Mouse (Mus musculus): ENCODE measurements around the gene Prss57.
"Not testable (repeated sequence)": the region's sequence is repeated elsewhere in the genome, so short reads cannot be mapped to it uniquely, and the experiment has no call there.

The Prss57 gene

GRCm38 (mm10) chr10:79781956-79782355, 8.8 kb downstream of the Prss57 start:
- DNase-seq (ENCODE audit: low spot score in 2 of 2) = no peak

GRCm38 (mm10) chr10:79781139-79781538, 9.6 kb downstream of the Prss57 start:
- peak; percentile 51 to 73 for DNase-seq (ENCODE audit: low spot score in 2 of 2)

- DNase-seq (ENCODE audit: low spot score in 2 of 2) = peak; percentile 83 to 89
Measured at GRCm38 (mm10) chr10:79780664-79781015, 10.1 kb downstream of the Prss57 start.

DNA sequence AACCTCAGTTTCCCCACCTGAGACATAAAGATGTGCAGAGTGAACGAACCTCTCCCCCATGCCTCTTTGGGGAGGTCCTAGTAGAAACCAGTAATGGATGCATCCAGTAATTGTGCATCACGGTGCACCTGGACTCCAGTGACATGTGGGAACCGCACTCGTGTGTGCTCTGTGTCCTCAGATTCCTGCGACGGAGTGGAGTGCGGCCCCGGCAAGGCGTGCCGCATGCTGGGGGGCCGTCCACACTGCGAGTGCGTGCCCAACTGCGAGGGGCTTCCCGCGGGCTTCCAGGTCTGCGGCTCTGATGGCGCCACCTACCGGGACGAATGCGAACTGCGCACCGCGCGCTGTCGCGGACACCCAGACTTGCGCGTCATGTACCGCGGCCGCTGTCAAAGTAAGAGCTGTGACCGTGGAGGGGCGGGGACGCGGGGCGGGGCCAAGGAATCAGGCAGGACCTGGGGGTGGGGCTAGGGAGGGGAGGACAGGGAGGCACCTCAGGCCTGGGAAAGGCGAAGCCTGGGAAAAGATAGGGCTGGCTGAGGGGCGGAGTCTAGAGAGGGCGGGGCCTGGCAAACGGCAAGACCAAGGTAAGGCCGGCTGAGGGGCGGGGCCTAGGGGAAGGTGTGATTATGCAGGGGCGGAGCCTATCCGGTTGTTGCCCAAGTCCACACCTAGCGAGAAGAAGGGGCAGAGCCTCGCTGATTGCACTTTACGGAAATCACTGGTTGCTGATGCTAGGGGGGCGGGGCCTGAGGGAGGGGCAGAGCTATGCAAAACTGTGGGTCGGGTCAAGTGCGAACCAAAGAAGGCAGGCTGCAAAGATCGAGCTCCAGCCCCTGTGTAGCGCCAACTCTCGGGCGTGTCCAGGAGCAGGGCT, 10.7 kb downstream of the Prss57 start:
- peak; percentile 96 to 97 for DNase-seq (ENCODE audit: low spot score in 2 of 2)

GRCm38 (mm10) chr10:79779193-79779592, 11.6 kb downstream of the Prss57 start:
- no peak for DNase-seq (ENCODE audit: low spot score in 2 of 2)

GRCm38 (mm10) chr10:79778006-79778405, 12.8 kb downstream of the Prss57 start:
- peak in 1 of 2 experiments; percentile 70 for DNase-seq (ENCODE audit: low spot score in 2 of 2)

- DNase-seq (ENCODE audit: low spot score in 2 of 2) = peak in 1 of 2 experiments; percentile 32
Measured at GRCm38 (mm10) chr10:79777103-79777531, 13.6 kb downstream of the Prss57 start, which contains the start of gene Fstl3. Gene Fstl3, plus strand, starts transcription at chr10:79777272.

DNA sequence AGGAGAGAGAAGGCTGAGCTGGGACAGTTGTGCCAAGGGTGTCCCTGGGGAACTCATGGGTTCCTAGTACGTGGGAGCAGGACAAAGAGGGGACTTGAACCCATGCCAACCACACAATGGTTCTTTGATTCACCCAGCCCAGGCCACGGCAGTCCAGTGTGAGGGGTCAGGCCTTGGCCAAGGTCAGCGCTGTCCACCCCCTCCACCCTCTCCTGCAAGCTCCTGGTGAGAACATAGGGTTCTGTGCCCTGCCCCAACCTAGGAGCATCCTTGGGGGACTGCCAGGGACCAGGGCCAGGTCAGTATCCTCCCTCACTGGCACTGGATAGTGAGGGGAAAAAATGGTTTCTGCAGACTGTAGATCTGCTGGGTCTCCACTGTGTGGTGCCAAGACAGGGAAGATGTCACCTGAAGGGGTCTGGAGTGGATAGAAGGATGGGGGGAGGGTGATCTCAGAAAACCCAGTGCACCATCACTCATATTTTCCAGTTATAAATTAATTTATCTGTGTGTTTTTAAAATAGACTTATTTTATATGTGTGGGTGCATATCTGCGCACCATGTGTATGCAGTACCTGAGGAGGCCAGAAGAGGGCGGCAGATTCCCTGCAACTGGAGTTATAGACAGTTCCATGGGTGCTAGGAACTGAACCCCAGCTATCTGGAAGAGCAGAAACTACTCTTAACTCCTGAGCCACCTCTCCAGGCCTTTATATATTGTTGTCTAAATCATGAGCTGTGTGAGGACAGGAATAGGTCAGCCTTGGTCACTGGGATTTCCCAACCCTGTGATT, 16.1 kb downstream of the Prss57 start:
- DNase-seq (ENCODE audit: low spot score in 2 of 2) = peak in 1 of 2 experiments; percentile 26

DNA sequence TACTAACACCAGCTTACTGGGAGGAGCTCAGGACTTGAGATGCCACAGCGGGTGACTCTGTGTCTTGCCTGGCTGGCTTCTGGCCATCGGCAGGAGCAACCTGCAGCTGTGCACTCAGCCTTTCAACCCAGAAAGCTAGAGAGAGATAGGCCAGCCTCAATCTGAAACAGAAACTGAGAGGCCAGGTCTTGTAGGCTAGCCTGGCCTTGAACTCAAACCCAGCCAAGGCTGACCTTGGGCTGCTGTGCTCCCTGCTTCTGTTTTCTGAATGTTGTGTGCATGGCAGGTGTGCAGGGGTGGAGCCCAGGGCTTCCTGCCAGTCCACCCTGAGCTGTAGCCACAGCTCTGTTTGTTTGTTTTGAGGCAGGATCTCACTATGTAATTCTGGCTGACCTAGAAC, 17.6 kb downstream of the Prss57 start:
- DNase-seq (ENCODE audit: low spot score in 2 of 2) = no peak

- DNase-seq (ENCODE audit: low spot score in 2 of 2) = no peak
Measured at GRCm38 (mm10) chr10:79772320-79772719, 18.4 kb downstream of the Prss57 start.

GRCm38 (mm10) chr10:79769329-79769728, 21.4 kb downstream of the Prss57 start:
- DNase-seq (ENCODE audit: low spot score in 2 of 2) = no peak

GRCm38 (mm10) chr10:79768400-79768799, 22.4 kb downstream of the Prss57 start:
- peak; percentile 83 to 84 for DNase-seq (ENCODE audit: low spot score in 2 of 2)

- DNase-seq (ENCODE audit: low spot score in 2 of 2) = peak; percentile 98 to 99
Measured at GRCm38 (mm10) chr10:79767372-79768244, 23.2 kb downstream of the Prss57 start.

DNA sequence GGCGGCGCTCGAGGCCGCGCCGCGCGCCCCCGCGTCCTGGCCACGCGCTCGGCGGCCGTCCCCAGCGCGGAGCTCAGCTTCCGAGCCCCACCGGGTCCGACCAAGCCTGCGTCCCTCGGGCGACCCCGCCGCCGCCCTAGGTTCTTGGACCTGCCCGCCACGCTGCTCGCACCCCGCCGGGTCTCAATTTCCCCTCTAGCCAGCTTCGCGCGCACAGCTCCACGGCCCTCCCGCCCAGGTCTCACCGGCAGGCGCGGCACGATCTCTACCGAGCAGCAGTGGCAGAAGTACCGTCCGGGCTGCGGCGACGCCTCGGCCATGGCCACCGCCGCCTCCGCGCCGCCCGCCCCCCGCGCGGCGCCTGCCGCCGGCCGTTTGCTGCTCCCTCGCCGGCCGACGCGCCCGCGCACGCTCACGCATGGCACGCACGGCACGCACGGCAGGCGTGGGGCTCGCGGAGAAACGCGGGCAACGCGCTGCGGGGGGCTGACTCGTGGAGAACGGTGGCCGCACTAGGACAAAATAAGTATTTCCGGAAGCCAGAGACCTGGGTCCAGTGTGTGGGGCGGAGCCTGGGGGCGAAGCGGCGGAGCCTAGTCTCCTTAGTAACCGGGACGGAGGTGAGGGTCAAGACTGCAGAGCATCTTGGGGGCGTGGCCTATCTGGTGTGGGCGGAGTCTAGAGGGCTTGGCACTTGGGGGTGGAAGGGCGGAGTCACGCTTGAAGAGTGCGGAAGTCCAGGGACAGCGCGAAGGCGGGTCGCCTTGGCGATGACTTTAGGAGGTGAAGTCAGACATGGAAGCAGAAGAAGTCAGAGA, 24.0 kb downstream of the Prss57 start, which contains the start of gene Rnf126:
Rnf126 (minus strand) TSS at position 445 of the 818 bp plus-strand sequence.
- DNase-seq (ENCODE audit: low spot score in 2 of 2) = peak; percentile 98 to 99

GRCm38 (mm10) chr10:79766001-79766507, 24.7 kb downstream of the Prss57 start:
- peak in 1 of 2 experiments; percentile 35 for DNase-seq (ENCODE audit: low spot score in 2 of 2)

- DNase-seq (ENCODE audit: low spot score in 2 of 2) = peak in 1 of 2 experiments; percentile 24
Measured at GRCm38 (mm10) chr10:79765228-79765745, 25.5 kb downstream of the Prss57 start.

DNA sequence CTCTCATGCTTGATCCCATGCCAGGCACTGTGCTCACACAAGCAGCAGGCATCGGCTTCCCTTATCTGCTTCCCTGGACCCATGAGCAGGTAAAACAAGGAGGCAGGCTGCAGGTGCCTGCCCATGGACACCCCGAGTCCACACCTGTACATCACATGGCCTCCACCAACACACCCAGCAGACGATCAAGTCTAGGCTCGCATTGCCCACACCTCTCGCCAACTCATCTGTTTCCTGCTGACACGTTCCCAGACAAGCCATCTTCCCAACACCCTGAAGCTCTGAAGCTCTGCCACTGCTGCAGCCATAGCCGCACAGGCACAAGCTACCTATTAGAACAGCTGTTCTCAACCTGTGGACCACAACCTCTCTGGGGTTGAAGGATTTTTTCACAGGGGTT, 26.5 kb downstream of the Prss57 start:
- DNase-seq (ENCODE audit: low spot score in 2 of 2) = no peak

- DNase-seq (ENCODE audit: low spot score in 2 of 2) = no peak
Measured at GRCm38 (mm10) chr10:79762875-79763274, 27.9 kb downstream of the Prss57 start.

DNA sequence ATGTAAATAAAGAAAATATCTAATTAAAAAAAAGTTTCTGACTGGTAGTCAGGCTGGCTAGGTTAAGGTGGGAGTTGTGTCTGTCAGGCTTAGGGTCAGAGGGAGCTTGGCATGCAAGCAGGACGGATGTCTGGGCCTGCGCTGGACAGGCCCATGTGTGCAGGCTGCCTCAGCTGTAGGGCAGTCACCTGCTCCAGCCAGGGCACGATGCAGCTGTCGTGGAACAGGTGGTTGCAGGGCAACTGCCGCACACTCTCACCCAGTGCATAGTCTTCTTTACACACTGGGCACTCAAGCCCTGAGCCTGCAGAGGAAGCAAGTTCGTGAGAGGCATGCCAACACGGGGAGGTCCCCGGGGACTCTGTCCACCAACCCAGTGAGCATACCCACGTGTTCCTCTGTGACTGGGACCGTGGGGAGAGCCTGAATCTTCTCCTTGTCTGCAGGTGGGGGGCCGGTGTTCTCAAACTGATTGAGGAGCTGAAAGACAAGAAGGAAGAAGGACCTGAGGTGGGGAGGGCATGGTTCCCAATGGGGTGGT, 30.1 kb downstream of the Prss57 start:
- no peak for DNase-seq (ENCODE audit: low spot score in 2 of 2)

DNA sequence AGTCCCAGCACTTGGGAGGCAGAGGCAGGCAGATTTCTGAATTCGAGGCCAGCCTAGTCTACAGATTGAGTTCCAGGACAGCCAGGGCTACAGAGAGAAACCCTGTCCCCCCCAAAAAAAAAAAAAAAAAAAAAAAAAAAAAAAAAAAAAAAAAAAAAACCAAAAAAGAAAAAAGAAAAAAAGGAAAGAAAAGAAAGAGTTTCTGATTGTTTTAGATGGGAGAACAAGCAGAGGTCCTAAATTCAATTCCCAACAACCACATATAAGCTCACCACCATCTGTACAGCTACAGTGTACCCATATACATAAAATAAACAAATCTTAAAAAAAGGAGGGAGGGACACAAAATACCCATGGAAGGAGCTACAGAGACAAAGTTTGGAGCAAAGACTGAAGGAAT, 31.1 kb downstream of the Prss57 start:
- not testable (repeated sequence) for DNase-seq (ENCODE audit: low spot score in 2 of 2)

Measured in right cerebral cortex, postnatal 10 days (tissue).